In genomic region chr10:130314110-130314829, GRCm38 (mm10) we compare ENCODE assay signal across 9 mouse cellular contexts. TPM values are rescaled to one million over a fixed set of nuclear protein-coding genes. Genes with fewer than 3 reads are reported as not detected.
DNase-seq lines count a peak whose midpoint lies in the region; ATAC-seq lines count a peak whose summit lies in the region.
"Had no signal": no experiment of that assay in that cellular context is flagged by ENCODE, and none has a peak within 500 bp of the region (broad histone marks: within the 10 kb centered on the region; RNA-seq: fewer than 3 reads in every experiment).

No protein-coding gene starts in this region.

- DNase-seq in heart, adult 18-20 months: peak; percentile 32 to 45
- no peak for DNase-seq in heart, embryonic 10.5 days (ENCODE audit: low spot score)
- peak; percentile 9 for DNase-seq in right cerebral cortex, postnatal 14 days
- no peak for DNase-seq in right cerebral cortex, postnatal 36 days (ENCODE audit: low spot score in 2 of 2)
- peak; percentile 50 for DNase-seq in hindbrain, embryonic 14.5 days (ENCODE audit: low spot score)
- no peak for DNase-seq in urinary bladder, adult 2 months (ENCODE audit: low spot score)
- no peak for DNase-seq in left cerebral cortex, adult 8-10 months (ENCODE audit: low spot score in 2 of 2)

- H3K27me3 ChIP-seq in heart, embryonic 10.5 days (ENCODE audit: insufficient read depth, poor library complexity, severe bottlenecking): no peaks in the 10 kb centered on the region
- H3K27me3 ChIP-seq in hindbrain, embryonic 14.5 days (ENCODE audit: control insufficient read depth, insufficient read depth, low read length): no peaks in the 10 kb centered on the region
- H3K27me3 ChIP-seq in stomach, embryonic 16.5 days (ENCODE audit: control insufficient read depth, insufficient read depth, low read length): no peaks in the 10 kb centered on the region
- H3K27me3 ChIP-seq: stomach, embryonic 15.5 days had no signal

- H3K9ac ChIP-seq in hindbrain, embryonic 14.5 days: no peak overlapping the region
- H3K9ac ChIP-seq in stomach, embryonic 16.5 days (ENCODE audit: low read length): no peak overlapping the region
- H3K9ac ChIP-seq: stomach, embryonic 15.5 days had no signal

- no peaks in the 10 kb centered on the region for H3K4me1 ChIP-seq in heart, embryonic 10.5 days
- no peaks in the 10 kb centered on the region for H3K4me1 ChIP-seq in hindbrain, embryonic 14.5 days (replicated peaks; ENCODE audit: control insufficient read depth, insufficient read depth, low read length)
- H3K4me1 ChIP-seq in stomach, embryonic 16.5 days (ENCODE audit: control insufficient read depth, insufficient read depth, low read length): no peaks in the 10 kb centered on the region
- H3K4me1 ChIP-seq: stomach, embryonic 15.5 days had no signal

- 56% methylated on average over 2 of the region's 2 CpGs for WGBS in heart, embryonic 10.5 days
- WGBS in hindbrain, embryonic 14.5 days: 80% methylated on average over 2 of the region's 2 CpGs
- WGBS in stomach, embryonic 16.5 days: 60% methylated on average over 2 of the region's 2 CpGs

- no peaks in the 10 kb centered on the region for H3K9me3 ChIP-seq in heart, embryonic 10.5 days
- no peaks in the 10 kb centered on the region for H3K9me3 ChIP-seq in hindbrain, embryonic 14.5 days (ENCODE audit: control insufficient read depth, low read length)
- no peaks in the 10 kb centered on the region for H3K9me3 ChIP-seq in stomach, embryonic 16.5 days (replicated peaks; ENCODE audit: control insufficient read depth, low read length)
- H3K9me3 ChIP-seq: stomach, embryonic 15.5 days had no signal

- H3K36me3 ChIP-seq in heart, embryonic 10.5 days: no peaks in the 10 kb centered on the region
- no peaks in the 10 kb centered on the region for H3K36me3 ChIP-seq in hindbrain, embryonic 14.5 days (replicated peaks; ENCODE audit: control insufficient read depth, insufficient read depth)
- no peaks in the 10 kb centered on the region for H3K36me3 ChIP-seq in stomach, embryonic 16.5 days (ENCODE audit: control insufficient read depth, insufficient read depth, low read length)
- H3K36me3 ChIP-seq: stomach, embryonic 15.5 days had no signal

- H3K27ac ChIP-seq in heart, embryonic 10.5 days: no peak overlapping the region
- H3K27ac ChIP-seq in hindbrain, embryonic 14.5 days: no peak overlapping the region
- H3K27ac ChIP-seq in stomach, embryonic 16.5 days (ENCODE audit: low read length): no peak overlapping the region
- H3K27ac ChIP-seq: stomach, embryonic 15.5 days had no signal

- no peak overlapping the region for H3K4me2 ChIP-seq in hindbrain, embryonic 14.5 days (replicated peaks)
- H3K4me2 ChIP-seq in stomach, embryonic 16.5 days (ENCODE audit: low read depth, low read length): no peak overlapping the region
- H3K4me2 ChIP-seq: stomach, embryonic 15.5 days had no signal

- H3K4me3 ChIP-seq in heart, embryonic 10.5 days: no peak overlapping the region
- no peak overlapping the region for H3K4me3 ChIP-seq in hindbrain, embryonic 14.5 days (replicated peaks; ENCODE audit: low read length)
- H3K4me3 ChIP-seq in stomach, embryonic 16.5 days (replicated peaks; ENCODE audit: low read length): no peak overlapping the region
- H3K4me3 ChIP-seq: stomach, embryonic 15.5 days had no signal

- peak; percentile 76 for ATAC-seq in hindbrain, embryonic 14.5 days (ENCODE audit: low FRiP score)
- peak; percentile 66; the same call in 1 of the 2 replicates for ATAC-seq in stomach, embryonic 16.5 days (ENCODE audit: insufficient read depth, low FRiP score)

RNA-seq across cellular contexts. Expression of gene Tespa1, which starts 8.4 kb away (rescaled TPM):
- total RNA-seq in heart, adult 18-20 months (2021): 1 to 10 TPM in 1 of 2 experiments, under 1 TPM in 1; 0.37 to 3.2 TPM
- polyA plus RNA-seq in heart, embryonic 10.5 days (2016; fragmentation: Nextera tagmentation; extraction: Ambion mirVana): 0.23 TPM in 1 of 2 replicates, not detected in the other
- polyA plus RNA-seq in hindbrain, embryonic 14.5 days (2014; fragmentation: Nextera tagmentation; extraction: Ambion mirVana): not detected in 2 replicates
- 0.74 and 1.6 TPM in 2 replicates for polyA plus RNA-seq in stomach, embryonic 16.5 days (2015; fragmentation: Nextera tagmentation; extraction: Ambion mirVana)
- polyA plus RNA-seq in urinary bladder, adult 2 months (2012; rRNA removed): 0.93 and 1.1 TPM in 2 replicates
- total RNA-seq in left cerebral cortex, adult 8-10 months (2022): 1 to 10 TPM; 1.8 to 2.4 (median 2.1) TPM

RNA-seq across cellular contexts. Expression of gene Neurod4, which starts 34.2 kb away (rescaled TPM):
- not detected for total RNA-seq in heart, adult 18-20 months (2021)
- polyA plus RNA-seq in heart, embryonic 10.5 days (2016; fragmentation: Nextera tagmentation; extraction: Ambion mirVana): 0.06 and 0.28 TPM in 2 replicates
- polyA plus RNA-seq in hindbrain, embryonic 14.5 days (2014; fragmentation: Nextera tagmentation; extraction: Ambion mirVana): 1.2 and 2.1 TPM in 2 replicates
- not detected in 2 replicates for polyA plus RNA-seq in stomach, embryonic 16.5 days (2015; fragmentation: Nextera tagmentation; extraction: Ambion mirVana)
- not detected in 2 replicates for polyA plus RNA-seq in urinary bladder, adult 2 months (2012; rRNA removed)
- under 1 TPM in 3 of 4 experiments, not detected in 1; 0.22 to 0.61 (median 0.39) TPM for total RNA-seq in left cerebral cortex, adult 8-10 months (2022)

Comparison
In these comparisons a context has a peak if more than half of its experiments do, and no peak if none do; other contexts are left out.
1. DNase-seq: peak in heart, adult 18-20 months (2 of 2), right cerebral cortex, postnatal 14 days (single experiment) and hindbrain, embryonic 14.5 days (single experiment); none in heart, embryonic 10.5 days (single experiment), right cerebral cortex, postnatal 36 days (0 of 2), urinary bladder, adult 2 months (single experiment) and left cerebral cortex, adult 8-10 months (0 of 2).